Mouse (Mus musculus) liver, embryonic 14.5 days (tissue): ENCODE data around the gene Cblc.
A peak's percentile ranks its signal among the peaks of the same experiment; 100 is the strongest.

ENCODE experiments used
- CTCF ChIP-seq: IDR thresholded peaks from 2 replicates; pipeline ENCODE4 v1.5.1; 2016; ENCODE audit warnings: antibody characterized with exemption, low read depth, control low read depth
- EP300 ChIP-seq: IDR thresholded peaks from 2 replicates; pipeline ENCODE4 v1.6.1; 2016; ENCODE audit warnings: antibody characterized with exemption, low read depth

DNA sequence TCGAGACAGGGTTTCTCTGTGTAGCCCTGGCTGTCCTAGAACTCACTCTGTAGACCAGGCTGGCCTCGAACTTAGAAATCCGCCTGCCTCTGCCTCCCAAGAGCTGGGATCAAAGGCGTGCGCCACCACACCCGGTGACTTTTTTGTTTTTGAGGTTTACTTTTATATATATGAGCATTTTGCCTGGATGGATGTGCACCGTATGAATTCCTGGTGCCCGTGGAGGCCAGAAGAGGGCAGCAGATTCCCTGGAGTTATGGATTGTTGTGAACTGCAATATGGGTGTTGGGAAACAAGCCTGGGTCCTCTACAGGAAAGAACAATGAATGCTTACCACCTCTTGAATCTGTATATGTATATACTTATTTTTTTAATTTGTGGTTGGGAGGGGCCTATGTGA is 44.0 kb downstream of the Cblc start:
- TF ChIP-seq CTCF: peak; percentile 50
- no peak for TF ChIP-seq EP300
